Mouse (Mus musculus) brain, embryonic 18.5 days (tissue): ENCODE measurements around the gene Ppp1r13b.

ENCODE experiments used
- DNase-seq: peaks from one replicate; pipeline ENCODE4 v3.0.0-alpha.2; 2012; ENCODE audit warnings: low read depth, low spot score

The Ppp1r13b gene

GRCm38 (mm10) chr12:111794102-111794501, 113.8 kb downstream of the Ppp1r13b start:
- DNase-seq = no peak

- no peak for DNase-seq
These were observed 116.3 kb downstream of the Ppp1r13b start for GRCm38 (mm10) chr12:111791474-111792104.

GRCm38 (mm10) chr12:111790631-111791030, 117.3 kb downstream of the Ppp1r13b start:
- DNase-seq = no peak

- DNase-seq = no peak
These were observed 117.8 kb downstream of the Ppp1r13b start for GRCm38 (mm10) chr12:111790090-111790489.

GRCm38 (mm10) chr12:111787015-111787414, 120.9 kb downstream of the Ppp1r13b start:
- DNase-seq = no peak

GRCm38 (mm10) chr12:111785174-111785573, 122.7 kb downstream of the Ppp1r13b start:
- no peak for DNase-seq

GRCm38 (mm10) chr12:111779544-111779943, 128.4 kb downstream of the Ppp1r13b start:
- DNase-seq = no peak
